Mouse (Mus musculus) T-helper 1 cell (primary cell): ENCODE results near the gene Dppa5a.

ENCODE experiments used
- in situ Hi-C: fragments of 300-600 bp; cut with MboI, MseI; formaldehyde crosslinking; loops from one replicate; pipeline ENCODE4 v1.15.1; 2025; ENCODE audit warnings: high pct_unique_total_duplicates

Dppa5a gene

GRCm38 (mm10) chr9:78319499-78319898 is 48.5 kb downstream of the Dppa5a start:
- in situ Hi-C loops, result no loop called here
